Mouse (Mus musculus) CH12.LX (cell line): ENCODE measurements around the gene Pld1. TPM values are rescaled to one million over a fixed set of nuclear protein-coding genes. Genes with fewer than 3 reads are reported as not detected.

ENCODE experiments used
- DNase-seq: peaks from one replicate; pipeline ENCODE4 v3.0.0-alpha.2; 2013; ENCODE audit errors: extremely low read depth
- H3K27ac ChIP-seq: 2 replicates; pipeline ENCODE4 v1.5.1; 2012; ENCODE audit warnings: low read depth, mild to moderate bottlenecking, control low read depth, moderate library complexity; ENCODE audit not compliant: insufficient read depth
- H3K27me3 ChIP-seq: replicated peaks from 2 replicates; pipeline ENCODE3; 2012; ENCODE audit warnings: inconsistent platforms
- H3K36me3 ChIP-seq, 2 experiments: replicated peaks in 1 of 2; 2 replicates each; pipeline versions ENCODE3 to v1.6.1; 2012; ENCODE audit warnings: inconsistent platforms in 1 of 2, low read length in 1 of 2, mild to moderate bottlenecking in 1 of 2, mixed read lengths in 1 of 2, moderate library complexity in 1 of 2; ENCODE audit not compliant: control insufficient read depth in 1 of 2, insufficient read depth in 1 of 2
- H3K4me1 ChIP-seq, 2 experiments: 2 replicates each; pipeline ENCODE4 v1.6.1; 2012; ENCODE audit warnings: inconsistent platforms in 1 of 2, moderate library complexity in 1 of 2; ENCODE audit not compliant: insufficient read depth in 2 of 2, control insufficient read depth in 1 of 2
- H3K4me2 ChIP-seq: 2 replicates; pipeline ENCODE4 v1.6.1; 2012; ENCODE audit warnings: low read depth, mild to moderate bottlenecking, control low read depth; ENCODE audit not compliant: poor library complexity, insufficient read depth, severe bottlenecking
- H3K4me3 ChIP-seq, 3 experiments: fragments of 150-350 bp in 1 of 3; sonication (generic) in 1 of 3; replicated peaks in 1 of 3; 2 replicates each; pipeline versions ENCODE3 to v1.5.1; 2011 to 2012; ENCODE audit warnings: low read depth in 2 of 3, low read length in 2 of 3, mild to moderate bottlenecking in 2 of 3, moderate library complexity in 2 of 3, control low read depth in 1 of 3, improper control_type of control experiment in 1 of 3, inconsistent platforms in 1 of 3, mixed read lengths in 1 of 3; ENCODE audit not compliant: poor library complexity in 1 of 3
- H3K79me2 ChIP-seq: replicated peaks from 2 replicates; pipeline ENCODE4 v1.6.1; 2012; ENCODE audit warnings: mild to moderate bottlenecking, moderate library complexity; ENCODE audit not compliant: control insufficient read depth, poor library complexity, insufficient read depth, severe bottlenecking; ENCODE audit errors: extremely low read depth
- H3K9ac ChIP-seq: 2 replicates; pipeline ENCODE4 v1.6.1; 2012; ENCODE audit warnings: low read depth, mild to moderate bottlenecking, control low read depth, moderate library complexity; ENCODE audit not compliant: insufficient read depth
- H3K9me3 ChIP-seq: replicated peaks from 2 replicates; pipeline ENCODE3; 2012; ENCODE audit warnings: low read length, inconsistent platforms, mixed read lengths
- BHLHE40 ChIP-seq: IDR thresholded peaks from 2 replicates; pipeline ENCODE4 v1.6.1; 2011; ENCODE audit warnings: mild to moderate bottlenecking, low read depth, low read length, improper control_type of control experiment
- CHD1 ChIP-seq: IDR thresholded peaks from 2 replicates; pipeline ENCODE4 v1.6.1; 2012; ENCODE audit warnings: low read depth, low read length, improper control_type of control experiment, inconsistent platforms
- CHD2 ChIP-seq: IDR thresholded peaks from 2 replicates; pipeline ENCODE4 v1.6.1; 2011; ENCODE audit warnings: low read length, improper control_type of control experiment
- CTCF ChIP-seq, 2 experiments: IDR thresholded peaks in 1 of 2; conservative IDR thresholded peaks in 1 of 2; 2 replicates each; pipeline ENCODE4 v1.5.1; 2011 to 2012; ENCODE audit warnings: low read depth in 2 of 2, low read length in 2 of 2, improper control_type of control experiment in 1 of 2, inconsistent platforms in 1 of 2, mild to moderate bottlenecking in 1 of 2, moderate library complexity in 1 of 2
- E2F4 ChIP-seq: IDR thresholded peaks from 2 replicates; pipeline ENCODE4 v1.6.1; 2011; ENCODE audit warnings: low read depth, low read length, improper control_type of control experiment; ENCODE audit not compliant: insufficient replicate concordance
- ELF1 ChIP-seq: IDR thresholded peaks from 2 replicates; pipeline ENCODE4 v1.6.1; 2014; ENCODE audit warnings: low read depth, mild to moderate bottlenecking, inconsistent platforms, low read length, improper control_type of control experiment
- EP300 ChIP-seq: IDR thresholded peaks from 2 replicates; pipeline ENCODE4 v1.6.1; 2011; ENCODE audit warnings: low read length, improper control_type of control experiment
- ETS1 ChIP-seq: conservative IDR thresholded peaks from 2 replicates; pipeline ENCODE4 v1.6.1; 2012; ENCODE audit warnings: low read depth, mild to moderate bottlenecking, inconsistent platforms, low read length, improper control_type of control experiment, moderate library complexity
- HCFC1 ChIP-seq: IDR thresholded peaks from 2 replicates; pipeline ENCODE4 v1.6.1; 2012; ENCODE audit warnings: low read depth, mild to moderate bottlenecking, inconsistent platforms, low read length, improper control_type of control experiment
- JUN ChIP-seq: IDR thresholded peaks from 2 replicates; pipeline ENCODE4 v1.6.1; 2011; ENCODE audit warnings: low read depth, mild to moderate bottlenecking, low read length, improper control_type of control experiment, moderate library complexity; ENCODE audit not compliant: insufficient read depth
- JUND ChIP-seq: conservative IDR thresholded peaks from 2 replicates; pipeline ENCODE4 v1.6.1; 2011; ENCODE audit warnings: low read depth, low read length, improper control_type of control experiment
- KAT2A ChIP-seq: IDR thresholded peaks from 2 replicates; pipeline ENCODE4 v1.6.1; 2012; ENCODE audit warnings: low read length, improper control_type of control experiment, inconsistent platforms; ENCODE audit not compliant: insufficient replicate concordance
- MAZ ChIP-seq: IDR thresholded peaks from 2 replicates; pipeline ENCODE4 v1.6.1; 2012; ENCODE audit warnings: low read depth, mild to moderate bottlenecking, inconsistent platforms, low read length, improper control_type of control experiment, moderate library complexity
- MEF2A ChIP-seq: IDR thresholded peaks from 2 replicates; pipeline ENCODE4 v1.6.1; 2014; ENCODE audit warnings: low read depth, mild to moderate bottlenecking, inconsistent platforms, low read length, improper control_type of control experiment, borderline replicate concordance
- MXI1 ChIP-seq: IDR thresholded peaks from 2 replicates; pipeline ENCODE4 v1.6.1; 2011; ENCODE audit warnings: mild to moderate bottlenecking, low read depth, low read length, improper control_type of control experiment
- MYC ChIP-seq: IDR thresholded peaks from 2 replicates; pipeline ENCODE4 v1.6.1; 2011; ENCODE audit warnings: low read depth, mild to moderate bottlenecking, improper control_type of control experiment, low read length
- NELFE ChIP-seq: IDR thresholded peaks from 2 replicates; pipeline ENCODE4 v1.6.1; 2011; ENCODE audit warnings: low read depth, low read length, improper control_type of control experiment
- NRF1 ChIP-seq: IDR thresholded peaks from 2 replicates; pipeline ENCODE4 v1.6.1; 2014; ENCODE audit warnings: low read depth, mild to moderate bottlenecking, inconsistent platforms, low read length, improper control_type of control experiment, moderate library complexity
- POLR2AphosphoS2 ChIP-seq: IDR thresholded peaks from 2 replicates; pipeline ENCODE4 v1.6.1; 2011; ENCODE audit warnings: low read depth, low read length, improper control_type of control experiment
- RAD21 ChIP-seq: IDR thresholded peaks from 2 replicates; pipeline ENCODE4 v1.6.1; 2011; ENCODE audit warnings: low read depth, mild to moderate bottlenecking, low read length, improper control_type of control experiment, moderate library complexity
- RCOR1 ChIP-seq: conservative IDR thresholded peaks from 2 replicates; pipeline ENCODE4 v1.6.1; 2012; ENCODE audit warnings: low read depth, mild to moderate bottlenecking, inconsistent platforms, low read length, improper control_type of control experiment
- SIN3A ChIP-seq: IDR thresholded peaks from 2 replicates; pipeline ENCODE4 v1.6.1; 2012; ENCODE audit warnings: low read length, improper control_type of control experiment, inconsistent platforms
- TCF12 ChIP-seq: IDR thresholded peaks from 2 replicates; pipeline ENCODE4 v1.6.1; 2014; ENCODE audit warnings: low read depth, mild to moderate bottlenecking, inconsistent platforms, low read length, improper control_type of control experiment
- UBTF ChIP-seq: IDR thresholded peaks from 2 replicates; pipeline ENCODE4 v1.6.1; 2012; ENCODE audit warnings: low read depth, mild to moderate bottlenecking, inconsistent platforms, low read length, improper control_type of control experiment, moderate library complexity
- ZC3H11A ChIP-seq: IDR thresholded peaks from 2 replicates; pipeline ENCODE4 v1.6.1; 2012; ENCODE audit warnings: low read depth, mild to moderate bottlenecking, inconsistent platforms, low read length, improper control_type of control experiment
- ZKSCAN1 ChIP-seq: IDR thresholded peaks from 2 replicates; pipeline ENCODE4 v1.6.1; 2012; ENCODE audit warnings: low read depth, inconsistent platforms, low read length, improper control_type of control experiment, borderline replicate concordance
- ZMIZ1 ChIP-seq: IDR thresholded peaks from 2 replicates; pipeline ENCODE4 v1.6.1; 2012; ENCODE audit warnings: low read depth, mild to moderate bottlenecking, inconsistent platforms, low read length, improper control_type of control experiment
- dilution Hi-C: fragments of 300-500 bp; cut with MboI; formaldehyde crosslinking; loops from 2 replicates; pipeline ENCODE4 v1.14.3; 2020; ENCODE audit warnings: low sequenced_read_pairs; ENCODE audit not compliant: extremely low pct_unique_long_range_greater_than_20kb, extremely low pct_ligation_motif_present
- in situ Hi-C: fragments of 300-500 bp; cut with MboI; formaldehyde crosslinking; loops from 3 replicates; pipeline ENCODE4 v1.14.3; 2019; ENCODE audit warnings: low sequenced_read_pairs, low pct_ligation_motif_present, low pct_unique_long_range_greater_than_20kb, mixed read lengths
- polyA plus RNA-seq: library from polyadenylated mRNA; unstranded; fragments of >175 nt; gene quantifications from 2 replicates; pipeline ENCODE4 v1.2.1, GENCODE M21; 2012; ENCODE audit warnings: low read depth; ENCODE audit not compliant: insufficient read length
- total RNA-seq, 2 experiments: library from RNA; depleted of rRNA; stranded (reverse); fragments of 300-350 nt in 1 of 2; fragments of >200 nt in 1 of 2; gene quantifications; 2 replicates each; pipeline ENCODE4 v1.2.3; 2012 to 2014

Gene Pld1
- total and polyA plus RNA-seq, 3 experiments: not detected

GRCm38 (mm10) chr3:28026876-28027275 is 88.4 kb downstream of the Pld1 start:
- Histone ChIP-seq H3K4me3 (no peak overlapping the region), H3K79me2 (no peaks in the 10 kb centered on the region), H3K9ac (no peak overlapping the region), H3K27me3 (no peaks in the 10 kb centered on the region), H3K4me2 (no peak overlapping the region), H3K27ac (no peak overlapping the region), H3K4me1 (no peaks in the 10 kb centered on the region), H3K36me3 (no peaks in the 10 kb centered on the region)
- dilution Hi-C loops: no loop called here
- no peak for DNase-seq
- TF ChIP-seq SIN3A (no peak), KAT2A (no peak), ZMIZ1 (no peak), ZC3H11A (no peak), BHLHE40 (no peak), ELF1 (no peak), MYC (no peak), UBTF (no peak), POLR2AphosphoS2 (no peak), MEF2A (no peak), RAD21 (no peak), RCOR1 (no peak), MXI1 (no peak), HCFC1 (no peak), ETS1 (no peak), TCF12 (no peak), EP300 (no peak), NRF1 (no peak), JUN (no peak)
- TF ChIP-seq, all 38 proteins: peak for 0
- H3K9me3 ChIP-seq: peaks cover 73% of the 10 kb centered on the region
- in situ Hi-C loops: no loop called here

GRCm38 (mm10) chr3:28028456-28028855 is 90.0 kb downstream of the Pld1 start:
- no peak overlapping the region for H3K9ac ChIP-seq
- TF ChIP-seq ZMIZ1: no peak
- no peak for TF ChIP-seq RAD21
- TF ChIP-seq CHD1: no peak
- TF ChIP-seq HCFC1: no peak
- no peak for TF ChIP-seq RCOR1
- TF ChIP-seq NELFE: no peak
- TF ChIP-seq CTCF (conservative IDR thresholded peaks at IDR 0.05 in 1 of 2, IDR thresholded peaks at IDR 0.05 in 1 of 2; ENCODE audit: low read depth in 2 of 2, low read length in 2 of 2): no peak
- TF ChIP-seq JUND: no peak
- TF ChIP-seq E2F4: no peak
- TF ChIP-seq ZKSCAN1: no peak
- no peak for TF ChIP-seq MAZ
- TF ChIP-seq CHD2: no peak
- no peaks in the 10 kb centered on the region for H3K79me2 ChIP-seq
- H3K27me3 ChIP-seq: no peaks in the 10 kb centered on the region
- DNase-seq: no peak
- H3K36me3 ChIP-seq: no peaks in the 10 kb centered on the region
- H3K9me3 ChIP-seq: peaks cover 73% of the 10 kb centered on the region
- in situ Hi-C loops: no loop called here
- H3K4me1 ChIP-seq: no peaks in the 10 kb centered on the region
- dilution Hi-C loops: no loop called here
- H3K4me3 ChIP-seq: no peak overlapping the region
- no peak overlapping the region for H3K27ac ChIP-seq
- no peak overlapping the region for H3K4me2 ChIP-seq
